Mouse (Mus musculus) megakaryocyte progenitor cell, adult 5-6 weeks (primary cell): ENCODE measurements at regions not wholly inside any gene's neighbourhood (a gene's known extent, or its start where the extent isn't known, plus 50 kb on each side); places are given as distances from the start of the nearest gene placed in this dataset.
"Not testable (repeated sequence)": the region's sequence is repeated elsewhere in the genome, so short reads cannot be mapped to it uniquely, and the experiment has no call there.

Experiments
- ATAC-seq: replicated peaks from 2 replicates; pipeline ENCODE4 v1.8.0; 2016; ENCODE audit warnings: mild to moderate bottlenecking, moderate TSS enrichment, inconsistent platforms; ENCODE audit not compliant: poor library complexity

- peak; percentile 21 for ATAC-seq
Measured at GRCm38 (mm10) chr1:43302657-43303056, 105.9 kb upstream of the Fhl2 start.

GRCm38 (mm10) chr1:43305349-43306278 is 108.8 kb upstream of the Fhl2 start:
- ATAC-seq: no peak

- ATAC-seq: no peak
Measured at GRCm38 (mm10) chr1:43310711-43311695, 114.2 kb upstream of the Fhl2 start.

GRCm38 (mm10) chr1:43316331-43316730 is 119.5 kb upstream of the Fhl2 start:
- ATAC-seq: not testable (repeated sequence)

GRCm38 (mm10) chr1:43317076-43317871 is 120.5 kb upstream of the Fhl2 start:
- no peak for ATAC-seq

GRCm38 (mm10) chr1:43333488-43333887 is 110.9 kb upstream of the Nck2 start:
- not testable (repeated sequence) for ATAC-seq

GRCm38 (mm10) chr1:43337168-43337784 is 107.1 kb upstream of the Nck2 start:
- ATAC-seq: no peak

GRCm38 (mm10) chr1:43338096-43338915 is 106.1 kb upstream of the Nck2 start:
- ATAC-seq: no peak

- 0 out of 2 replicates have a peak, but pooled peaks have one; percentile 5 for ATAC-seq
Measured at GRCm38 (mm10) chr1:43342848-43343247, 101.5 kb upstream of the Nck2 start.

- peak; percentile 97 for ATAC-seq
Measured at GRCm38 (mm10) chr1:43343410-43343809, 101.0 kb upstream of the Nck2 start.

- ATAC-seq: no peak
Measured at GRCm38 (mm10) chr1:43344001-43344400, 100.4 kb upstream of the Nck2 start.

- ATAC-seq: no peak
Measured at GRCm38 (mm10) chr1:43347152-43347551, 97.2 kb upstream of the Nck2 start.

- no peak for ATAC-seq
Measured at GRCm38 (mm10) chr1:43349966-43350365, 94.4 kb upstream of the Nck2 start.

GRCm38 (mm10) chr1:43358191-43358590 is 86.2 kb upstream of the Nck2 start:
- no peak for ATAC-seq

- no peak for ATAC-seq
Measured at GRCm38 (mm10) chr1:43359662-43360061, 84.7 kb upstream of the Nck2 start.

- no peak for ATAC-seq
Measured at GRCm38 (mm10) chr1:43360291-43360690, 84.1 kb upstream of the Nck2 start.

GRCm38 (mm10) chr1:43360741-43361140 is 83.6 kb upstream of the Nck2 start:
- no peak for ATAC-seq

- ATAC-seq: peak; percentile 57; the same call in 1 of the 2 replicates
Measured at GRCm38 (mm10) chr1:43361455-43361863, 82.9 kb upstream of the Nck2 start.

GRCm38 (mm10) chr1:43362136-43362535 is 82.2 kb upstream of the Nck2 start:
- no peak for ATAC-seq
